Mouse (Mus musculus): ENCODE results near the gene Oat. TPM values are rescaled to one million over a fixed set of nuclear protein-coding genes. Genes with fewer than 3 reads are reported as not detected.

The Oat gene
- polyA plus RNA-seq, 1 experiment from 2014 or later, result 214 TPM

DNA sequence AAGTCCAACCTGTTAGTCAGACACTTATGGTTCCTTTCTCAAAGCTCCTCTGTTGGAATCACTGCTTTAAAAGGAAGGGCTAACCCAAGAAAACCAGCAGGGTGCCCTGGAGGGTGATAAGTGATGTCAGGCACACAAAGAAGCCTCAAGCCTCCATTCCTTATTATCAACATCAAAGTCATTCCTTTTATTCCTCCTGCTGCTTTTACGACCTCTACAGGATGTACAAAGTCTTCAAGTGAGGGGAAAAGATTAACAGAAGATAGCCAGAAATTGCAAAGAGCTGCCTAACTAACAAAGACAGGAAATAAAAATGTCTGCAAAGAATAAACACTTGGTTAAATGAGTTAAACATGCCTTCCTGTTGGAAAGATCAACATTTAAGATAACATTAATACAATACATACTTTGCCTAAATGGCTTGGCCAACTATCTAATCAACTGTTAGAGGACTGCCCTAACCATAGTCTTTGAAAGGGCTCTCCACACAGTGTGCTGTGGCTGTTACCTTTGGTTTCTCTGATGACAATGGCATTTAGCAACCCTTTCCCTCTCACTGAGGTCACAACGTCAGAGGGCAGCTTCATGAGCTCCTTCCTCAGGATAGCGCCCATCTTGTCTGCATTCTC is 16.9 kb downstream of the Oat start:
- H3K36me3 ChIP-seq, result peaks cover 77% of the 10 kb centered on the region
- H3K4me2 ChIP-seq (replicated peaks), result no peak overlapping the region
- H3K27ac ChIP-seq, result no peak overlapping the region
- H3K4me1 ChIP-seq, result peaks cover 9% of the 10 kb centered on the region; the same call in 1 of the 2 replicates
- no peaks in the 10 kb centered on the region for H3K27me3 ChIP-seq
- H3K9ac ChIP-seq, result no peak overlapping the region
- ATAC-seq (ENCODE audit: low FRiP score, low read depth), result no peak
- H3K9me3 ChIP-seq, result no peaks in the 10 kb centered on the region
- WGBS, result 40% methylated on average over 3 of the region's 3 CpGs
- no peak overlapping the region for H3K4me3 ChIP-seq

DNA sequence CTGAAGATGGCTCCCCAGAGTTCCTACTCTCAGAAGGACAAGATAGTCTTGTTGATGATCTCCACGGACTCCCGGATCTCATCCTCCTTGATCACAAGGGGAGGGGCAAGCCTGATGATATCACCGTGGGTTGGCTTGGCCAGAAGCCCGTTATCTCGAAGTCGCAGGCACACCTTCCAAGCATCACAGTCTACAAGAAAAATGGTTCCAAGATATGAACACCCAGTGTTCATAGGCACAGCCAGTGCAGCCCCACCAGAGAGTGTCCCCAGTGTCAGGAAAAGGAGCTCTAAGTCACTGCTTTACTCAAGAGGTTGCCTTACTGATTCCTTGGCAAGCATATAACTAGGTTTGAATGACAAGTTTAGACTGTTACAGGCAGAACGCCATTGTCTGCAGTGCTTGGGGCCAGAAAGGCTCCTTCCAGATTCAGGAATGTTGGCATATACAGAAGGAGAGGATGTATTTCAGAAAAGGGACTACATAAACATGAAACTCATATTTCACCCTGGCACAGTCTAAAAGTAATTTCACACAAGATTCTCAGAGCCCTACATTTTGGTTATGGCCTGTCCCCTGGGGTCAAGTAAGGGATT is 18.0 kb downstream of the Oat start:
- WGBS, result 86% methylated on average over 7 of the region's 7 CpGs
- H3K9ac ChIP-seq, result no peak overlapping the region
- H3K36me3 ChIP-seq, result peaks cover 66% of the 10 kb centered on the region
- H3K4me3 ChIP-seq, result no peak overlapping the region
- no peaks in the 10 kb centered on the region for H3K27me3 ChIP-seq
- no peaks in the 10 kb centered on the region for H3K9me3 ChIP-seq
- ATAC-seq (ENCODE audit: low FRiP score, low read depth), result no peak
- no peak overlapping the region for H3K4me2 ChIP-seq (replicated peaks)
- peaks cover 15% of the 10 kb centered on the region; the same call in 1 of the 2 replicates for H3K4me1 ChIP-seq
- H3K27ac ChIP-seq, result no peak overlapping the region

DNA sequence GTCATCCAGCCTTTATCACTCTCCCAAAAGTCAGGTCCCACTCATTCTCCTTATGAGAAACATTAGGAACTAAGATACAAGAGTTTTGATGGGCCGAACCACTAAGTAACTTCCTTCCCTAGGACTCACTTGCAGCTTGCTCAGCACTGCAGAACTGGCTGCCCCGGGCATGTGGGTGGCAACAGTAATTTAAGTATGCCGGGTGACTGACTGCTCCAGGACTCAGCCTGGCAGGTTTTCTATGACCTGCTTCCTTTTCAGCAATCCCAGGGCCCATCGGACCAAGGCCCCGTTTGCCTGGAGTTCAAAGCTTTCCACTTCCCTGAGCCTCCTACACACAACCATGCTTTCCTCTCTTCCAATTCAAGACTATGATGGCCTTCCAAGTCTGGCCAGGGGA is 19.6 kb downstream of the Oat start:
- Histone ChIP-seq H3K36me3 (peaks cover 50% of the 10 kb centered on the region), H3K9ac (no peak overlapping the region), H3K4me1 (peaks cover 15% of the 10 kb centered on the region; the same call in 1 of the 2 replicates), H3K27ac (no peak overlapping the region), H3K9me3 (no peaks in the 10 kb centered on the region), H3K4me3 (no peak overlapping the region), H3K27me3 (no peaks in the 10 kb centered on the region), H3K4me2 (replicated peaks) (no peak overlapping the region)
- 83% methylated on average over 5 of the region's 5 CpGs for WGBS
- no peak for ATAC-seq (ENCODE audit: low FRiP score, low read depth)

DNA sequence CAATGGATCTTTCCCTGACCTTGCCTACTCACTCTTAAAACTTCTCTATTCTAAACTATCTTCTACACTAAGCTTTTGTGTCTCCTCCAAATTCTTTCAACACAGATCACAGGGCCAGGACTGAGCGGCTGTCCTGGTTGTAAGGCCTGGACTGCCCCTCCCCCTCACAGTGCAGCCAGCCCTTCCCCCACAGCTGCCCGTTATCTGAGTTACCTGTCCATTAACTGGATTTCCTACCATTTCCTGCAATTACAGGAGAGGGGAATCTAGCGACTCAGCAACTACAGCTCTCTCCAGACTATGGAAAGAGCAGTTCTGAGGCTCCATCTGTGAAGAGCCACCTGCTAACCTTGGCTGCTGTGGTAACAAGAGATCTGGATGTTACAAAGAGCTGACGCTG is 20.3 kb downstream of the Oat start:
- Histone ChIP-seq H3K9ac (no peak overlapping the region), H3K27me3 (no peaks in the 10 kb centered on the region), H3K36me3 (peaks cover 43% of the 10 kb centered on the region), H3K4me1 (peaks cover 15% of the 10 kb centered on the region; the same call in 1 of the 2 replicates), H3K4me3 (no peak overlapping the region), H3K27ac (no peak overlapping the region), H3K4me2 (replicated peaks) (no peak overlapping the region), H3K9me3 (no peaks in the 10 kb centered on the region)
- whole genome bisulfite sequencing, result 29% methylated on average over 4 of the region's 4 CpGs
- no peak for ATAC-seq (ENCODE audit: low FRiP score, low read depth)

DNA sequence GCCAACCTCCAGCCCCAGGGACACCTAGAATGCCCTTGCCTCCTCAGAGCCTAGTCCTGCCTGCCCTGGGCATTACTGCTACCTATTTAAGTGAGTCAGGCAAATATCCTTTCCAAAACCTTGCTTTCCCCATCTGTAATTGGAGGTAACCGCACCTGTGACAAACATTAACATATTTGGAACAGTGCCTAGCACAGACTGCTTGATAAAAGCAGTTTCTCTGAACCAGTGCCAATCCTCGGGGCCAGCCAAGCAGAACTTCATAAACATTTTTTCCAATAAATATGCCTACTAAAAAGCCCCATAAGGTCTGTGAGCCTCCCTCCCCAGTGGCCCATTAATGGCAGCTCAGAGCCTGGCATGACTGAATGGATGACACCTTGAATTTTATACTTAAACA is 22.1 kb downstream of the Oat start:
- no peak overlapping the region for H3K4me3 ChIP-seq
- H3K4me2 ChIP-seq (replicated peaks), result no peak overlapping the region
- no peaks in the 10 kb centered on the region for H3K9me3 ChIP-seq
- peaks cover 15% of the 10 kb centered on the region; the same call in 1 of the 2 replicates for H3K4me1 ChIP-seq
- no peak overlapping the region for H3K9ac ChIP-seq
- H3K36me3 ChIP-seq, result peaks cover 25% of the 10 kb centered on the region
- no peak overlapping the region for H3K27ac ChIP-seq
- WGBS, result 45% methylated on average over 2 of the region's 2 CpGs
- no peak for ATAC-seq (ENCODE audit: low FRiP score, low read depth)
- H3K27me3 ChIP-seq, result no peaks in the 10 kb centered on the region

DNA sequence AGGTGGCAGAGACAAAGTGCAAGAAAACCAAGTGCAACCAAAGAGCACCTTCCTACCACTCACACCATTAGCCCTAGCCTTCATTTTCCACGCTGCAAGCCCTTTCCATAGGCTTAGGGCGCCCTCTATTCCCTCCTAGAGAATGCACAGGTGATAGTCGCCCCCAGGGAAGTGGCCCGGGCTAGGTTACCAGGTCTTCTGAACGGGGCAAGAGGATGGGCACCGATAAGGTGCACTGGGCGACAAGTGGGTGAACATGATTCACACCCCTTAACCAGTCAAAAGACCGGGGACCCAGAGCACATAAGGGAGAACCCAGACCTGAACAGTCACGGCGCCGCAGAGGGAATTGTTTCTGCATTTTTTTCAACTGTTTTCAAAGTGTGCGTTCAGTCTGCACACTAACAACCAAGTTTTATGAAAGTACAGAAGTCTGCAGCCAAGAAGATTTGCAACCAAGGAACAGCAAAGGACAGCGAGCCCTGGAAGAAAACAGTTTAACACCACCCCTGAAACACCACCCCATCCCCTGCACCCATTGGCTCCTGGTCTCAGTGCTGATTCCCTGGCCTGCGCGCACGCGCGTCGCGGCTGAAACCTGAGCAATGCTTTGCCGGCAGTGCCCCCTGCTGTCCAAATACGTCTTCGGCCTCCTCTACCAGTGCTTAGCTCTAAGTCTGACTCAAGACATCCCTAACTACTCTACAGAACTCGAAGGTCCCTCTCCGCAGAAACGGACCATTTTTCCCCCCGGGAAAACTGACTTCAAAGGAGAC is 24.7 kb downstream of the Oat start:
- ATAC-seq (ENCODE audit: low FRiP score, low read depth), result peak; percentile 93
- H3K9ac ChIP-seq, result peak overlapping the region; percentile 70
- no peaks in the 10 kb centered on the region for H3K9me3 ChIP-seq
- H3K4me3 ChIP-seq, result peak overlapping the region; percentile 55
- no peaks in the 10 kb centered on the region; the same call in 1 of the 2 replicates for H3K27me3 ChIP-seq
- H3K4me1 ChIP-seq, result peaks cover 15% of the 10 kb centered on the region; the same call in 1 of the 2 replicates
- H3K36me3 ChIP-seq, result peaks cover 2% of the 10 kb centered on the region; the same call in 1 of the 2 replicates
- H3K4me2 ChIP-seq (replicated peaks), result peak overlapping the region; percentile 88
- WGBS, result 1% methylated on average over 27 of the region's 27 CpGs
- H3K27ac ChIP-seq, result no peak overlapping the region; the same call in 1 of the 2 replicates

DNA sequence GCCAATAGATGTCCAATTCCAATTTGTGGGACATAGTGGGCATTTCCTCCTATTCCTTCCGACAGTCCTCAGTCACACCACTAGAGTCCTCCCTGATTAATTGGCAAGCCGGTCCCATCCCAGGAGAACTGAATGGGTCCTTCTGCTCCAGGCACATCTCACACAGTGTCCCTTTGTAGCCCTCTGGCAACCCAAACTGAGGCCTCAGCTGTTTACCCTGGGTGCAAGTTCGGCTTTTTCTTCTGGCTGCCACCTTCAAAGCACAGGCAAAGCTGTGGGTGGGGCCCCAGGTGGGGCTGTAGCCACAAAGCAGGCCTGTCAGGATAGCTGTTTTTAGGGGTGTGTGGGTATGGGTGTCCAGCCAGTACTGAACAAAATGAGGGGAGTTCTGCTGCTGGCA is 29.1 kb downstream of the Oat start:
- 72% methylated on average over 3 of the region's 3 CpGs for WGBS
- no peak for ATAC-seq (ENCODE audit: low FRiP score, low read depth)

DNA sequence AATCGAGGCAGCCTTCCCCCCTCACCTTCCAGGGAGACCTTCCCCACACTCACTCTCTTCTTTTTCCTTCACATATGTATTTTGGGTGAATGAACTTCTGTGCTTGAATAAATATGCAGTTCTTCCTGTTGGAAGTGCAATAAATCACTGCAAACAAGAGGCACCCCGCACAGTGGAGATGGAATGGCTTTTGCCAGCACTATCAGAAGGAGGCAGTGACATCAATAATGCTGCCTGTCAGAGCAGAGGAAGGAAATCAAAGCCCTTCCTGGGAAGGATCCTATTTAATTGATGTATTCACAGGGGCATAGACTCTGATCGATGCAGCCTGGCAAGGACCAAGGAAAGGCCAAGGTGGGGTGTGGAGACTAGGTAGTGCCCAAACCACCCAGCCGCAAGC is 33.8 kb downstream of the Oat start:
- no peaks in the 10 kb centered on the region for H3K4me1 ChIP-seq
- no peak overlapping the region for H3K4me2 ChIP-seq (replicated peaks)
- H3K36me3 ChIP-seq, result no peaks in the 10 kb centered on the region
- H3K4me3 ChIP-seq, result no peak overlapping the region
- WGBS, result 60% methylated on average over 4 of the region's 4 CpGs
- ATAC-seq (ENCODE audit: low FRiP score, low read depth), result no peak
- H3K27me3 ChIP-seq, result no peaks in the 10 kb centered on the region; the same call in 1 of the 2 replicates
- no peaks in the 10 kb centered on the region for H3K9me3 ChIP-seq
- no peak overlapping the region for H3K9ac ChIP-seq
- no peak overlapping the region for H3K27ac ChIP-seq

More for the DNA sequence above, 29.1 kb downstream of the Oat start:
- Histone ChIP-seq H3K4me1 (no peaks in the 10 kb centered on the region), H3K36me3 (no peaks in the 10 kb centered on the region), H3K9me3 (no peaks in the 10 kb centered on the region), H3K27ac (no peak overlapping the region), H3K4me2 (replicated peaks) (no peak overlapping the region), H3K27me3 (no peaks in the 10 kb centered on the region; the same call in 1 of the 2 replicates), H3K4me3 (no peak overlapping the region), H3K9ac (no peak overlapping the region)

DNA sequence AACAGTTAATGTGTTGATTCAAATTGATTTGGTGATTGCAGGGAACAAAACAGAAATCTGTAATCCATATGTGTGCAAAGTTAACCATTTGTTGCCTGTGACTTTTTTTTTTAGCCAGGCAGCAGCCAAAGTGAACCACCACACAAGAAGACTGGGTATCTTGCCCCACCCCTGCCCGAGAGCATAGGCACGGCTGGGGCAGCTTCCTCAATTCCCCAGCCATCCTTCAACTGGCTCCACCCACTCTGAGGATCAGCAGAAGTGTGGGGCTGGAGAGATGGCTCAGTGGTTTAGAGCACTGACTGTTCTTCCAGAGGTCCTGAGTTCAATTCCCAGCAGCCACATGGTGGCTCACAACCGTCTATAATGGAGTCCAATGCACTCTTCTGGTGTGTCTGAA is 34.6 kb downstream of the Oat start:
- no peaks in the 10 kb centered on the region for H3K27me3 ChIP-seq
- H3K4me2 ChIP-seq (replicated peaks), result no peak overlapping the region
- H3K4me3 ChIP-seq, result no peak overlapping the region
- H3K9ac ChIP-seq, result no peak overlapping the region
- no peak overlapping the region for H3K27ac ChIP-seq
- no peak for ATAC-seq (ENCODE audit: low FRiP score, low read depth)
- no peaks in the 10 kb centered on the region for H3K4me1 ChIP-seq
- 58% methylated on average over 3 of the region's 3 CpGs for WGBS
- no peaks in the 10 kb centered on the region for H3K36me3 ChIP-seq
- H3K9me3 ChIP-seq, result no peaks in the 10 kb centered on the region

DNA sequence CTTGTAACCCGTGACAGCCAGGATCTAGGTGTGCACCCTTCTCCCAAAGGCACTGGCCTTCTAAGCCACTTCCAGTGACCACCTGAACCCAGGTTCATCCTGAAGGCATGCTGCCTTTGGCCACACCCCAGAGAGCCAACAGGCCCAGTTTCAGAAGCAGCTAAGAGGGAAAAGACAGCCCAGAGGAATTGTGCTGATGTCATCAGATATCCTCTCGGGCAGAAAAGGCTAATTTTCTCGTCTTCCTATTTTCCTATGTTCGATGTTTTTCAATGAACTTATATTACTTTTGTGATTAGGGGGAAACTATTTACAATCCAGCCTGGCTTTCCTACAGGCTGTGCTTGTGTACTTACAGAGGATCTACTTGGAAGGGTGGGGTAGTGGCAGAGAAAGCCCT is 35.6 kb downstream of the Oat start:
- no peaks in the 10 kb centered on the region for H3K4me1 ChIP-seq
- WGBS, result 80% methylated on average over 4 of the region's 4 CpGs
- H3K4me2 ChIP-seq (replicated peaks), result no peak overlapping the region

DNA sequence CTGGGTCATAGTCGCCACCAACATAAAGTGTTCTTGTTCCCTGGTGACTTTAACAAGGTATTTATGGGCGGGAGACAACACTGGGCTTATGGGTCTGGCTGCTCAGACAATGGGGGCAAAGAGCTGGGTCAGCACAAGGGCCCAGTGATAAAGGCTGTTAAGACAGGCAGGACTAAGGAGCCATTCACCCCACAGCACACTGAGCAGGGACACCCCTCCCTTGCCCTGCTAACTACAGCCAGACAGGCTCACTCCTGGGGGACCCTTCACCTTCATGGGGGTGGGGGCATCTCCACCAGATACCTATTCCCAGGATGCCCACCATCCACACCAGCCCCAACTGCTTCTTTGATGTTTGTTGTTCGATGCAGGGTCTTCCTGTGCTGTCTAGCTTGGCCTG is 47.0 kb downstream of the Oat start:
- Histone ChIP-seq H3K27me3 (0 out of 2 replicates have a peak, but pooled peaks cover 2% of the 10 kb centered on the region), H3K36me3 (no peaks in the 10 kb centered on the region), H3K4me2 (replicated peaks) (no peak overlapping the region), H3K4me1 (0 out of 2 replicates have a peak, but pooled peaks cover 3% of the 10 kb centered on the region), H3K9me3 (no peaks in the 10 kb centered on the region), H3K9ac (no peak overlapping the region), H3K27ac (no peak overlapping the region), H3K4me3 (no peak overlapping the region)
- ATAC-seq (ENCODE audit: low FRiP score, low read depth), result no peak
- 34% methylated on average over 3 of the region's 3 CpGs for WGBS

More for the DNA sequence above, 35.6 kb downstream of the Oat start:
- Histone ChIP-seq H3K9ac (no peak overlapping the region), H3K27ac (no peak overlapping the region), H3K27me3 (no peaks in the 10 kb centered on the region), H3K36me3 (no peaks in the 10 kb centered on the region), H3K9me3 (no peaks in the 10 kb centered on the region), H3K4me3 (no peak overlapping the region)
- ATAC-seq (ENCODE audit: low FRiP score, low read depth), result no peak

DNA sequence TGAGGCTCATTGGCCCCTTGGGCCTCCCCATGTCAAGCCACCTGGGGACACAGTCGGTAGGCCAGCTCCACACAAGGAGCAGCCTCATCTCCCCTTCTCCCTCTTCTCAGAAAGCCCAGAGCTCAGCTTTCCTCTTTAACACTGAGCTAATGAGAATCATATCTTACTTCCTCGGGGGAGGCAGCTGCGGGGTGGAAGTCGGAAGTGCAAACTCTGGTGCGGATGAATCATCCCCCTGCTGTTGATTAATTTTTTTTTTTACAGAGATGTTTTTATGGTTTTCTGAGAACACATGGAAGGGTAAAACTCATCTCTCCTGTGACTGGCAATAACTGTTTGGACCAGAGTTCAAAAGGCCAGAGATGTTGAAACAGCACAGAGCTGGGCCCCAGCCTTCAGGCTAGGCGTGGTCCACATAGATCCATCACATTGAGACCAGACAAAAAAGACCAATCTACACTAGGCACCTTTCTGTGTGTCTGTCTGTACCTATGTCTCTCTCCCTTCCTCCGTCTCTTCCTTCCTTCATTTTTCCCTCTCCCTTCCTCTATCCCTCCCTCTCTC is 62.7 kb downstream of the Oat start:
- Histone ChIP-seq H3K4me1 (peaks cover 10% of the 10 kb centered on the region), H3K36me3 (no peaks in the 10 kb centered on the region), H3K27me3 (peaks cover 8% of the 10 kb centered on the region; the same call in 1 of the 2 replicates), H3K27ac (no peak overlapping the region), H3K9ac (no peak overlapping the region), H3K9me3 (no peaks in the 10 kb centered on the region), H3K4me3 (no peak overlapping the region), H3K4me2 (replicated peaks) (no peak overlapping the region)
- no peak for ATAC-seq (ENCODE audit: low FRiP score, low read depth)
- 73% methylated on average over 7 of the region's 7 CpGs for WGBS
